9 mouse cellular contexts compared by ENCODE assay signal in the genomic region with DNA sequence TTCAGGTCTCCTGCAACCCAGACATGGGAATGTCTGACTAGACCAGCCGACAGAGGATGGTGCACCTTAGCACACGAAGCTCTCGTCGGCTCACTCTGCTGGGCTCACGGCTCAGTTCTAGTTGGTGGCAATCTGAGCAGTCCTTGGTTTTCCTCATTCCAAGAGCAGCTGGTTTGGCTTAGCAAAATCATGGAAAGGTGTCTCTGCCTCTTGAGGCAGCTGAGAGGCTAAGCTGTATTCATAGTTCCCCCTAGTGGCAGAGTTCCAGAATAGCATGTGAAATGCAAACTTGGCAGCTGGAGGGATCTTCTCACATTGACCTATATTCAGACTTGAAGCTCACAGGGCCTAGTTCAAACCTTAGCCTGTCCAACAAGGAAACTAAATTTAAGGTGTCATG. TPM values are rescaled to one million over a fixed set of nuclear protein-coding genes. Genes with fewer than 3 reads are reported as not detected.
DNase-seq lines count a peak whose midpoint lies in the region; ATAC-seq and TF ChIP-seq lines count a peak whose summit lies in the region.
"Had no signal": no experiment of that assay in that cellular context is flagged by ENCODE, and none has a peak within 500 bp of the region (broad histone marks: within the 10 kb centered on the region; RNA-seq: fewer than 3 reads in every experiment).

No protein-coding gene starts in this region.

- WGBS in forebrain, embryonic 10.5 days: 30% methylated on average over 5 of the region's 5 CpGs
- 21% methylated on average over 5 of the region's 5 CpGs for WGBS in intestine, postnatal 0 days
- WGBS in midbrain, embryonic 15.5 days: 19% methylated on average over 5 of the region's 5 CpGs

- TF ChIP-seq CTCF in intestine, postnatal 0 days (IDR thresholded peaks at IDR 0.05; ENCODE audit: low read depth): peak; percentile 93

- no peak for ATAC-seq in intestine, postnatal 0 days
- ATAC-seq in midbrain, embryonic 15.5 days (replicated peaks): peak; percentile 31; the same call in 1 of the 2 replicates

- no peak overlapping the region for H3K4me3 ChIP-seq in forebrain, embryonic 10.5 days
- no peak overlapping the region for H3K4me3 ChIP-seq in intestine, postnatal 0 days (ENCODE audit: low read depth, low read length)
- H3K4me3 ChIP-seq in midbrain, embryonic 15.5 days: no peak overlapping the region
- H3K4me3 ChIP-seq: megakaryocyte, embryonic 14.5 days had no signal

- peaks cover 43% of the 10 kb centered on the region for H3K4me1 ChIP-seq in forebrain, embryonic 10.5 days
- H3K4me1 ChIP-seq in intestine, postnatal 0 days (replicated peaks; ENCODE audit: control insufficient read depth, insufficient read depth, low read length): 0 out of 2 replicates have a peak, but pooled peaks cover 3% of the 10 kb centered on the region
- H3K4me1 ChIP-seq in midbrain, embryonic 15.5 days: peaks cover 42% of the 10 kb centered on the region

- peaks cover 21% of the 10 kb centered on the region for H3K27me3 ChIP-seq in forebrain, embryonic 10.5 days (ENCODE audit: poor library complexity, severe bottlenecking)
- H3K27me3 ChIP-seq in intestine, postnatal 0 days (replicated peaks; ENCODE audit: control insufficient read depth, insufficient read depth, low read length): no peaks in the 10 kb centered on the region
- H3K27me3 ChIP-seq in midbrain, embryonic 15.5 days (replicated peaks): no peaks in the 10 kb centered on the region

- no peaks in the 10 kb centered on the region for H3K9me3 ChIP-seq in forebrain, embryonic 10.5 days
- H3K9me3 ChIP-seq in intestine, postnatal 0 days (ENCODE audit: control insufficient read depth): no peaks in the 10 kb centered on the region
- H3K9me3 ChIP-seq in midbrain, embryonic 15.5 days: no peaks in the 10 kb centered on the region

- peaks cover 35% of the 10 kb centered on the region for H3K36me3 ChIP-seq in forebrain, embryonic 10.5 days (replicated peaks)
- H3K36me3 ChIP-seq in intestine, postnatal 0 days (ENCODE audit: control insufficient read depth, insufficient read depth): peaks cover 17% of the 10 kb centered on the region; the same call in 1 of the 2 replicates
- H3K36me3 ChIP-seq in midbrain, embryonic 15.5 days (replicated peaks): peaks cover 8% of the 10 kb centered on the region; the same call in 1 of the 2 replicates

- no peak overlapping the region; the same call in 1 of the 2 replicates for H3K27ac ChIP-seq in forebrain, embryonic 10.5 days
- H3K27ac ChIP-seq in intestine, postnatal 0 days (ENCODE audit: low read depth, low read length): no peak overlapping the region
- H3K27ac ChIP-seq in midbrain, embryonic 15.5 days: 0 out of 2 replicates have a peak overlapping the region, but pooled peaks have one; percentile 9

- intact Hi-C loops in heart, postnatal 25 days (cut with DNase I): loop anchor here (2.0 kb wide), 2 partner anchors 70 to 198 kb away; no protein-coding TSS in a partner anchor

- no peak overlapping the region for H3K4me2 ChIP-seq in intestine, postnatal 0 days (replicated peaks; ENCODE audit: low read depth)
- no peak overlapping the region for H3K4me2 ChIP-seq in midbrain, embryonic 15.5 days

- no peak overlapping the region for H3K9ac ChIP-seq in intestine, postnatal 0 days (ENCODE audit: low read depth, low read length)
- H3K9ac ChIP-seq in midbrain, embryonic 15.5 days: no peak overlapping the region

- peak; percentile 94 for DNase-seq in heart, adult 11 months
- DNase-seq in heart, postnatal 25 days (ENCODE audit: low spot score): no peak
- peak; percentile 46 to 47 for DNase-seq in B cell, adult 2 months
- peak; percentile 67 for DNase-seq in brain, embryonic 18.5 days (ENCODE audit: low read depth, low spot score)
- peak; percentile 58 for DNase-seq in forebrain, embryonic 10.5 days (ENCODE audit: extremely low spot score, low spot score)
- peak; percentile 61 for DNase-seq in yolk sac, embryonic 10.5 days (ENCODE audit: low spot score)

RNA-seq across cellular contexts. Expression of a gene that starts 8.6 kb away (rescaled TPM):
- total RNA-seq in heart, postnatal 25 days (2021): 1 to 10 TPM; 5.1 to 5.6 TPM
- 5.3 and 6.2 TPM in 2 replicates for polyA plus RNA-seq in forebrain, embryonic 10.5 days (2016; fragmentation: Nextera tagmentation; extraction: Ambion mirVana)
- polyA plus RNA-seq in intestine, postnatal 0 days (2015; fragmentation: Nextera tagmentation; extraction: Ambion mirVana): 2.7 and 3.3 TPM in 2 replicates
- 38.3 and 41.3 TPM in 2 replicates for polyA plus RNA-seq in midbrain, embryonic 15.5 days (2015; fragmentation: Nextera tagmentation; extraction: Ambion mirVana)

RNA-seq across cellular contexts. Expression of a gene that starts 17.4 kb away (rescaled TPM):
- 10 to 100 TPM; 29.0 to 29.6 TPM for total RNA-seq in heart, postnatal 25 days (2021)
- polyA plus RNA-seq in forebrain, embryonic 10.5 days (2016; fragmentation: Nextera tagmentation; extraction: Ambion mirVana): 230 and 235 TPM in 2 replicates
- 53.7 and 59.1 TPM in 2 replicates for polyA plus RNA-seq in intestine, postnatal 0 days (2015; fragmentation: Nextera tagmentation; extraction: Ambion mirVana)
- polyA plus RNA-seq in midbrain, embryonic 15.5 days (2015; fragmentation: Nextera tagmentation; extraction: Ambion mirVana): 113 and 119 TPM in 2 replicates

RNA-seq across cellular contexts. Expression of a gene that starts 22.0 kb away (rescaled TPM):
- 100 to 1,000 TPM; 192 to 222 TPM for total RNA-seq in heart, postnatal 25 days (2021)
- polyA plus RNA-seq in forebrain, embryonic 10.5 days (2016; fragmentation: Nextera tagmentation; extraction: Ambion mirVana): 54.6 and 56.6 TPM in 2 replicates
- polyA plus RNA-seq in intestine, postnatal 0 days (2015; fragmentation: Nextera tagmentation; extraction: Ambion mirVana): 111 and 116 TPM in 2 replicates
- 112 and 114 TPM in 2 replicates for polyA plus RNA-seq in midbrain, embryonic 15.5 days (2015; fragmentation: Nextera tagmentation; extraction: Ambion mirVana)
